Mouse (Mus musculus) brain, embryonic 14.5 days (tissue): Measurements from ENCODE around the gene Gm13283. TPM values are rescaled to one million over a fixed set of nuclear protein-coding genes. Genes with fewer than 3 reads are reported as not detected.
A peak's percentile ranks its signal among the peaks of the same experiment; 100 is the strongest.
"Not testable (repeated sequence)": the region's sequence is repeated elsewhere in the genome, so short reads cannot be mapped to it uniquely, and the experiment has no call there.

Experiments
- DNase-seq: peaks from one replicate; pipeline ENCODE4 v3.0.0-alpha.2; 2011; ENCODE audit warnings: low read depth
- CTCF ChIP-seq: fragments of 200-500 bp; IDR thresholded peaks from 2 replicates; pipeline ENCODE4 v1.5.1; 2012; ENCODE audit warnings: inconsistent platforms, mild to moderate bottlenecking, moderate library complexity, borderline replicate concordance; ENCODE audit not compliant: insufficient read depth, insufficient read length; ENCODE audit errors: extremely low read depth
- polyA plus RNA-seq: library from polyadenylated mRNA; depleted of rRNA; stranded (reverse); fragments of >200 nt; gene quantifications from 2 replicates; pipeline ENCODE4 v1.2.3, GENCODE M21; 2012; rRNA removed

Gene Gm13283
- polyA plus RNA-seq, 1 experiment: not detected

- TF ChIP-seq CTCF: peak; percentile 29; the same call in 1 of the 2 replicates
- not testable (repeated sequence) for DNase-seq
These were observed 28.5 kb downstream of the Gm13283 start, which contains the start of gene Gm13277 for GRCm38 (mm10) chr4:88788402-88788801. Gene Gm13277, plus strand, starts transcription at chr4:88788632.

- DNase-seq: not testable (repeated sequence)
These were observed 31.3 kb downstream of the Gm13283 start, which contains the start of gene Gm13278 for GRCm38 (mm10) chr4:88791250-88791649. Gene Gm13278, plus strand, starts transcription at chr4:88791550.

GRCm38 (mm10) chr4:88793936-88794675 is 34.2 kb downstream of the Gm13283 start, which contains the start of gene Gm13275:
Gene Gm13275, plus strand, starts transcription at chr4:88794487.
- DNase-seq: not testable (repeated sequence)

DNA sequence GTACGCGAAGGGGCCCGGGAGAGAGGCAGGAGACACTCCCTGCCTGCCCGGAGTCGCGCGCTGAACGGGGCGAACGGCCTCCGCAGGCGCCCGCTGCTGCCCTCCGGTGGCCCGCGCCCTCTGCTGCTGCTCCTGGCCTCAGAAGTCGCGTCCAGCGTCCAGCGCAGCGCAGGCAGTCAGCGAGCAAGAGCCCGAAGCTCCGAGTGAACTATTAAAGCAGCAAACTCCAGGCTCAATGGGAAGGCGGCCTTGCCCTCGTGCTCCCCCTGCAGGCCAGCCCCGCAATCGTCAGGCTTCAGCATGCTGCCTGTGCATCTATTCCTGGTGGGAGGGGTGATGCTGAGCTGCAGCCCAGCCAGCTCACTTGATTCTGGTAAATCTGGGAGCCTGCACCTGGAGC is 37.2 kb downstream of the Gm13283 start, which contains the start of gene Gm13279:
Gene Gm13279 (plus strand): TSS at position 301 of the 400 bp plus-strand sequence.
- not testable (repeated sequence) for DNase-seq

DNA sequence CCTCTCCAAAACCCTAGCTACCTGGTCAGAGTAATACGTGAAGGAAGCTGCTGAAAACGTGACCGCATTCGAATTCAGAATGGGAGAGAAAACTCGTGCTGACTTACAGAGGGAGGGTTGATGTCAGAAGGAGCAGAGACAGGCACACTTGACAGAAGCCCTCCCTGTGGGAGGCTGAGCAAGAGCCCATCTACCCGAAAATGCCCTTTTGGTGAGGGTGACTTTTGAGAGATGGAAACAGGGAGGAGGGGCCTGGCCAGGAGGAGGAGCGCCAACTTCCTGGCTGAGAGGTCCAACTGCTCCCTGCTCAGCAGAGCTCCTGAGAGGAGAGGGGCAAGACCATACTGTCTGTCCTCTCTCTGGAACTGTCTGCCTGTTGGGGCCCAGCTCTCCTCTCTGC is 39.4 kb downstream of the Gm13283 start, which contains the start of gene Gm13285:
Gene Gm13285 (plus strand): TSS at position 301 of the 400 bp plus-strand sequence.
- DNase-seq: not testable (repeated sequence)

GRCm38 (mm10) chr4:88802954-88803353 is 43.0 kb downstream of the Gm13283 start, which contains the start of gene Gm13287:
Gene Gm13287, plus strand, starts transcription at chr4:88803254.
- not testable (repeated sequence) for DNase-seq

DNA sequence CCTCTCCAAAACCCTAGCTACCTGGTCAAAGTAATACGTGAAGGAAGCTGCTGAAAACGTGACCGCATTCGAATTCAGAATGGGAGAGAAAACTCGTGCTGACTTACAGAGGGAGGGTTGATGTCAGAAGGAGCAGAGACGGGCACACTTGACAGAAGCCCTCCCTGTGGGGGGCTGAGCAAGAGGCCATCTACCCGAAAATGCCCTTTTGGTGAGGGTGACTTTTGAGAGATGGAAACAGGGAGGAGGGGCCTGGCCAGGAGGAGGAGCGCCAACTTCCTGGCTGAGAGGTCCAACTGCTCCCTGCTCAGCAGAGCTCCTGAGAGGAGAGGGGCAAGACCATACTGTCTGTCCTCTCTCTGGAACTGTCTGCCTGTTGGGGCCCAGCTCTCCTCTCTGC is 45.3 kb downstream of the Gm13283 start, which contains the start of gene Gm13288:
Gene Gm13288 (plus strand): TSS at position 301 of the 400 bp plus-strand sequence.
- not testable (repeated sequence) for DNase-seq

DNA sequence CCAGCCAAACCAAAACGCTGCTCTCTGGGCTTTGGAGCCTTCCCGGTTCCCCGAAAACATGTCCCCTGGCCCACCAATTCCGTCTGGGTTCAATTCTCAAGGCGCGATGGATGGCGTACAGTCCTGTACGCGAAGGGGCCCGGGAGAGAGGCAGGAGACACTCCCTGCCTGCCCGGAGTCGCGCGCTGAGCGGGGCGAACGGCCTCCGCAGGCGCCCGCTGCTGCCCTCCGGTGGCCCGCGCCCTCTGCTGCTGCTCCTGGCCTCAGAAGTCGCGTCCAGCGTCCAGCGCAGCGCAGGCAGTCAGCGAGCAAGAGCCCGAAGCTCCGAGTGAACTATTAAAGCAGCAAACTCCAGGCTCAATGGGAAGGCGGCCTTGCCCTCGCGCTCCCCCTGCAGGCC is 45.8 kb downstream of the Gm13283 start:
- not testable (repeated sequence) for DNase-seq

Other genes with a start within 250 kb of the Gm13283 start
- gene Ifnb1, start 237.3 kb upstream of the Gm13283 start, polyA plus RNA-seq: not detected in 2 replicates
- not detected in 2 replicates for gene Ifna15, start 201.9 kb upstream of the Gm13283 start, polyA plus RNA-seq
- not detected in 2 replicates for gene Ifna14, start 188.3 kb upstream of the Gm13283 start, polyA plus RNA-seq
- not detected in 2 replicates for gene Ifna9, start 167.7 kb upstream of the Gm13283 start, polyA plus RNA-seq
- not detected in 2 replicates for gene Ifna12, start 156.7 kb upstream of the Gm13283 start, polyA plus RNA-seq
- not detected in 2 replicates for gene C87499, start 125.7 kb upstream of the Gm13283 start, polyA plus RNA-seq
- not detected in 2 replicates for gene Ifna13, start 115.7 kb upstream of the Gm13283 start, polyA plus RNA-seq
- not detected in 2 replicates for gene Ifna16, start 83.2 kb upstream of the Gm13283 start, polyA plus RNA-seq
- gene Ifna2, start 76.2 kb upstream of the Gm13283 start, polyA plus RNA-seq: not detected in 2 replicates
- not detected in 2 replicates for gene Ifnab, start 68.8 kb upstream of the Gm13283 start, polyA plus RNA-seq
- 1.2 and 2.4 TPM in 2 replicates for gene Gm26566, start 38.3 kb upstream of the Gm13283 start, polyA plus RNA-seq
- gene Klhl9, start 37.7 kb upstream of the Gm13283 start, polyA plus RNA-seq: 45.5 and 69.0 TPM in 2 replicates
- gene Gm13271, start 5.3 kb upstream of the Gm13283 start, polyA plus RNA-seq: not detected in 2 replicates
- not detected in 2 replicates for gene Gm13290, start 13.7 kb downstream of the Gm13283 start, polyA plus RNA-seq
- not detected in 2 replicates for gene Gm13289, start 16.8 kb downstream of the Gm13283 start, polyA plus RNA-seq
- 0.11 TPM in 1 of 2 replicates, not detected in the other for gene Gm13272, start 19.7 kb downstream of the Gm13283 start, polyA plus RNA-seq
- gene Ifnz, start 22.0 kb downstream of the Gm13283 start, polyA plus RNA-seq: not detected in 2 replicates
- not detected in 2 replicates for gene Gm13276, start 25.6 kb downstream of the Gm13283 start, polyA plus RNA-seq
- not detected in 2 replicates for gene Gm13277, start 28.5 kb downstream of the Gm13283 start, polyA plus RNA-seq
- not detected in 2 replicates for gene Gm13278, start 31.4 kb downstream of the Gm13283 start, polyA plus RNA-seq
- gene Gm13275, start 34.4 kb downstream of the Gm13283 start, polyA plus RNA-seq: not detected in 2 replicates
- gene Gm13279, start 37.3 kb downstream of the Gm13283 start, polyA plus RNA-seq: not detected in 2 replicates
- gene Gm13285, start 39.5 kb downstream of the Gm13283 start, polyA plus RNA-seq: not detected in 2 replicates
- gene Gm13287, start 43.1 kb downstream of the Gm13283 start, polyA plus RNA-seq: not detected in 2 replicates
- gene Gm13288, start 45.4 kb downstream of the Gm13283 start, polyA plus RNA-seq: not detected in 2 replicates
- gene Ifna7, start 56.1 kb downstream of the Gm13283 start, polyA plus RNA-seq: 0.15 TPM in 1 of 2 replicates, not detected in the other
- gene Ifna11, start 59.8 kb downstream of the Gm13283 start, polyA plus RNA-seq: not detected in 2 replicates
- gene Ifna6, start 67.3 kb downstream of the Gm13283 start, polyA plus RNA-seq: not detected in 2 replicates
- not detected in 2 replicates for gene Ifna5, start 75.4 kb downstream of the Gm13283 start, polyA plus RNA-seq
- not detected in 2 replicates for gene Ifna4, start 81.7 kb downstream of the Gm13283 start, polyA plus RNA-seq
- gene Ifna1, start 90.0 kb downstream of the Gm13283 start, polyA plus RNA-seq: not detected in 2 replicates
- not detected in 2 replicates for gene Ifne, start 120.1 kb downstream of the Gm13283 start, polyA plus RNA-seq